Mouse (Mus musculus): ENCODE data around the gene Rab25. TPM values are rescaled to one million over a fixed set of nuclear protein-coding genes. Genes with fewer than 3 reads are reported as not detected.
"Not testable (repeated sequence)": the region's sequence is repeated elsewhere in the genome, so short reads cannot be mapped to it uniquely, and the experiment has no call there.

Gene Rab25
- polyA plus RNA-seq (2015; fragmentation: Nextera tagmentation; extraction: Ambion mirVana) = 0.15 and 0.28 TPM in 2 replicates

- no peak within 1 kb of the TSS for H3K9ac ChIP-seq (replicated peaks)
- H3K4me3 ChIP-seq = no peak within 1 kb of the TSS
- no peaks in the 10 kb centered on the region for H3K27me3 ChIP-seq
- H3K4me2 ChIP-seq (replicated peaks) = no peak within 1 kb of the TSS
- no peak for ATAC-seq (replicated peaks)
- H3K4me1 ChIP-seq = peaks cover 12% of the 10 kb centered on the region
- H3K36me3 ChIP-seq = no peaks in the 10 kb centered on the region; the same call in 1 of the 2 replicates
- no peaks in the 10 kb centered on the region for H3K9me3 ChIP-seq
- no peak within 1 kb of the TSS for H3K27ac ChIP-seq (replicated peaks)
- WGBS = 54% methylated on average over 18 of the region's 18 CpGs
Observed at GRCm38 (mm10) chr3:88548180-88548917, at the start of gene Rab25. Gene Rab25 (minus strand): TSS chr3:88548300.

GRCm38 (mm10) chr3:88596547-88596946 is 48.4 kb upstream of the Rab25 start:
- H3K27me3 ChIP-seq; H3K9me3 ChIP-seq; H3K4me3 ChIP-seq; H3K27ac ChIP-seq (replicated peaks); H3K36me3 ChIP-seq; H3K9ac ChIP-seq (replicated peaks); H3K4me2 ChIP-seq (replicated peaks); H3K4me1 ChIP-seq; ATAC-seq (replicated peaks): not testable (repeated sequence)
- 79% methylated on average over 4 of the region's 4 CpGs for WGBS

GRCm38 (mm10) chr3:88593893-88594580 is 45.9 kb upstream of the Rab25 start:
- Histone ChIP-seq H3K4me1 (peaks cover 3% of the 10 kb centered on the region; the same call in 1 of the 2 replicates), H3K27ac (replicated peaks) (no peak overlapping the region), H3K9me3 (no peaks in the 10 kb centered on the region), H3K4me3 (no peak overlapping the region), H3K27me3 (no peaks in the 10 kb centered on the region), H3K36me3 (no peaks in the 10 kb centered on the region), H3K9ac (replicated peaks) (no peak overlapping the region), H3K4me2 (replicated peaks) (no peak overlapping the region)
- ATAC-seq (replicated peaks) = no peak
- WGBS = 68% methylated on average over 10 of the region's 10 CpGs

GRCm38 (mm10) chr3:88592942-88593576 is 45.0 kb upstream of the Rab25 start:
- H3K4me3 ChIP-seq = no peak overlapping the region
- peaks cover 5% of the 10 kb centered on the region for H3K36me3 ChIP-seq
- H3K9me3 ChIP-seq = no peaks in the 10 kb centered on the region
- WGBS = 74% methylated on average over 10 of the region's 10 CpGs
- H3K9ac ChIP-seq (replicated peaks) = no peak overlapping the region
- no peak for ATAC-seq (replicated peaks)
- no peak overlapping the region for H3K27ac ChIP-seq (replicated peaks)
- H3K4me1 ChIP-seq = peaks cover 3% of the 10 kb centered on the region; the same call in 1 of the 2 replicates
- no peaks in the 10 kb centered on the region for H3K27me3 ChIP-seq
- no peak overlapping the region for H3K4me2 ChIP-seq (replicated peaks)

- no peak for ATAC-seq (replicated peaks)
- WGBS = 38% methylated on average over 9 of the region's 9 CpGs
Observed at GRCm38 (mm10) chr3:88591950-88592731, 44.0 kb upstream of the Rab25 start.

GRCm38 (mm10) chr3:88591044-88591443 is 42.9 kb upstream of the Rab25 start:
- Histone ChIP-seq H3K36me3 (peaks cover 24% of the 10 kb centered on the region), H3K4me2 (replicated peaks) (no peak overlapping the region), H3K27ac (replicated peaks) (no peak overlapping the region), H3K9me3 (no peaks in the 10 kb centered on the region), H3K4me1 (peaks cover 3% of the 10 kb centered on the region; the same call in 1 of the 2 replicates), H3K4me3 (no peak overlapping the region), H3K9ac (replicated peaks) (no peak overlapping the region), H3K27me3 (no peaks in the 10 kb centered on the region)
- ATAC-seq (replicated peaks) = no peak
- 54% methylated on average over 3 of the region's 3 CpGs for WGBS

More at GRCm38 (mm10) chr3:88591950-88592731, 44.0 kb upstream of the Rab25 start:
- Histone ChIP-seq H3K9me3 (no peaks in the 10 kb centered on the region), H3K36me3 (peaks cover 14% of the 10 kb centered on the region), H3K4me3 (no peak overlapping the region), H3K27me3 (no peaks in the 10 kb centered on the region), H3K4me2 (replicated peaks) (no peak overlapping the region), H3K9ac (replicated peaks) (no peak overlapping the region), H3K4me1 (peaks cover 3% of the 10 kb centered on the region; the same call in 1 of the 2 replicates), H3K27ac (replicated peaks) (no peak overlapping the region)

GRCm38 (mm10) chr3:88590246-88590645 is 42.1 kb upstream of the Rab25 start:
- 29% methylated on average over 5 of the region's 5 CpGs for WGBS
- Histone ChIP-seq H3K4me1 (peaks cover 3% of the 10 kb centered on the region; the same call in 1 of the 2 replicates), H3K4me3 (no peak overlapping the region), H3K4me2 (replicated peaks) (no peak overlapping the region), H3K27ac (replicated peaks) (no peak overlapping the region), H3K27me3 (no peaks in the 10 kb centered on the region), H3K9me3 (no peaks in the 10 kb centered on the region), H3K36me3 (peaks cover 30% of the 10 kb centered on the region), H3K9ac (replicated peaks) (no peak overlapping the region)
- ATAC-seq (replicated peaks) = no peak

GRCm38 (mm10) chr3:88586640-88587039 is 38.5 kb upstream of the Rab25 start:
- Histone ChIP-seq H3K4me2 (replicated peaks) (no peak overlapping the region), H3K9me3 (no peaks in the 10 kb centered on the region), H3K27ac (replicated peaks) (no peak overlapping the region), H3K9ac (replicated peaks) (no peak overlapping the region), H3K4me3 (no peak overlapping the region), H3K27me3 (no peaks in the 10 kb centered on the region), H3K4me1 (peaks cover 1% of the 10 kb centered on the region; the same call in 1 of the 2 replicates), H3K36me3 (peaks cover 56% of the 10 kb centered on the region)
- no peak for ATAC-seq (replicated peaks)
- 93% methylated on average over 5 of the region's 5 CpGs for WGBS

- ATAC-seq (replicated peaks) = no peak
- H3K27me3 ChIP-seq = no peaks in the 10 kb centered on the region
- H3K27ac ChIP-seq (replicated peaks) = no peak overlapping the region
- peaks cover 4% of the 10 kb centered on the region for H3K4me1 ChIP-seq
- H3K9me3 ChIP-seq = no peaks in the 10 kb centered on the region
- peaks cover 63% of the 10 kb centered on the region for H3K36me3 ChIP-seq
- 94% methylated on average over 6 of the region's 6 CpGs for WGBS
- H3K4me2 ChIP-seq (replicated peaks) = no peak overlapping the region
- H3K4me3 ChIP-seq = no peak overlapping the region
- H3K9ac ChIP-seq (replicated peaks) = no peak overlapping the region
Observed at GRCm38 (mm10) chr3:88585769-88586168, 37.7 kb upstream of the Rab25 start.

GRCm38 (mm10) chr3:88579454-88580117 is 31.5 kb upstream of the Rab25 start:
- under 1% methylated on average over 34 of the region's 34 CpGs for WGBS
- peak; percentile 95 for ATAC-seq (replicated peaks)
- H3K9me3 ChIP-seq = no peaks in the 10 kb centered on the region
- H3K27ac ChIP-seq (replicated peaks) = peak overlapping the region; percentile 71
- peak overlapping the region; percentile 95 for H3K9ac ChIP-seq (replicated peaks)
- H3K36me3 ChIP-seq = peaks cover 33% of the 10 kb centered on the region
- peak overlapping the region; percentile 90 for H3K4me3 ChIP-seq
- H3K27me3 ChIP-seq = no peaks in the 10 kb centered on the region
- H3K4me1 ChIP-seq = peaks cover 18% of the 10 kb centered on the region
- H3K4me2 ChIP-seq (replicated peaks) = peak overlapping the region; percentile 53
